Mouse (Mus musculus) hindbrain, embryonic 12.5 days (tissue): ENCODE measurements around the gene Ptn. TPM values are rescaled to one million over a fixed set of nuclear protein-coding genes. Genes with fewer than 3 reads are reported as not detected.

Experiments
- ATAC-seq: fragments of 200-750 bp; cut with Nextera tagmentation; 2 replicates; pipeline ENCODE4 v1.8.0; 2017; ENCODE audit warnings: moderate TSS enrichment; ENCODE audit not compliant: low FRiP score
- H3K27ac ChIP-seq: fragments of 300-500 bp; sonication (generic); 2 replicates; pipeline ENCODE4 v1.5.1; 2016; ENCODE audit warnings: mild to moderate bottlenecking
- H3K27me3 ChIP-seq: fragments of 300-500 bp; sonication (generic); 2 replicates; pipeline ENCODE4 v1.6.1; 2016; ENCODE audit warnings: mild to moderate bottlenecking
- H3K36me3 ChIP-seq: fragments of 300-500 bp; sonication (generic); 2 replicates; pipeline ENCODE4 v1.6.1; 2016; ENCODE audit warnings: mild to moderate bottlenecking
- H3K4me1 ChIP-seq: fragments of 300-500 bp; sonication (generic); 2 replicates; pipeline ENCODE4 v1.6.1; 2016
- H3K4me2 ChIP-seq: fragments of 300-500 bp; sonication (generic); replicated peaks from 2 replicates; pipeline ENCODE4 v1.6.1; 2016; ENCODE audit warnings: mild to moderate bottlenecking
- H3K4me3 ChIP-seq: fragments of 300-500 bp; sonication (generic); 2 replicates; pipeline ENCODE4 v1.5.1; 2016; ENCODE audit warnings: mild to moderate bottlenecking
- H3K9ac ChIP-seq: fragments of 300-500 bp; sonication (generic); 2 replicates; pipeline ENCODE4 v1.6.1; 2016; ENCODE audit warnings: mild to moderate bottlenecking, moderate library complexity
- H3K9me3 ChIP-seq: fragments of 300-500 bp; sonication (generic); replicated peaks from 2 replicates; pipeline ENCODE4 v1.6.1; 2016; ENCODE audit warnings: mild to moderate bottlenecking
- WGBS: fragments of 180-500 bp; shearing (Covaris S2); methylation state at CpG from one replicate; pipeline ENCODE4 v1.1.7; 2016; 5-methylcytosine and 5-hydroxymethylcytosine counted together
- polyA plus RNA-seq: library from polyadenylated mRNA; unstranded; fragments of >200 nt; fragmentation: Nextera tagmentation; extraction: Ambion mirVana; gene quantifications from 2 replicates; pipeline ENCODE4 v1.2.1, GENCODE M21; 2016

Ptn gene
- polyA plus RNA-seq, 1 experiment from 2014 or later, result 500 TPM

GRCm38 (mm10) chr6:36728079-36728478 is 81.9 kb downstream of the Ptn start:
- 0 out of 2 replicates have a peak, but pooled peaks cover 3% of the 10 kb centered on the region for H3K4me1 ChIP-seq
- no peak overlapping the region for H3K4me2 ChIP-seq
- peaks cover 21% of the 10 kb centered on the region for H3K9me3 ChIP-seq
- no peak for ATAC-seq
- WGBS, result 81% methylated on average over 7 of the region's 7 CpGs
- H3K4me3 ChIP-seq, result no peak overlapping the region
- no peaks in the 10 kb centered on the region for H3K27me3 ChIP-seq
- peaks cover 41% of the 10 kb centered on the region for H3K36me3 ChIP-seq
- H3K27ac ChIP-seq, result no peak overlapping the region
- no peak overlapping the region for H3K9ac ChIP-seq

GRCm38 (mm10) chr6:36725509-36726160 is 84.4 kb downstream of the Ptn start:
- Histone ChIP-seq H3K27me3 (no peaks in the 10 kb centered on the region), H3K27ac (no peak overlapping the region), H3K4me1 (0 out of 2 replicates have a peak, but pooled peaks cover 6% of the 10 kb centered on the region), H3K9me3 (0 out of 2 replicates have a peak, but pooled peaks cover 3% of the 10 kb centered on the region), H3K4me2 (no peak overlapping the region), H3K36me3 (peaks cover 17% of the 10 kb centered on the region), H3K4me3 (no peak overlapping the region), H3K9ac (no peak overlapping the region)
- no peak for ATAC-seq
- 79% methylated on average over 3 of the region's 3 CpGs for WGBS

- peak; percentile 69; the same call in 1 of the 2 replicates for ATAC-seq
- H3K4me2 ChIP-seq, result no peak overlapping the region
- 57% methylated on average over 5 of the region's 5 CpGs for WGBS
- no peak overlapping the region for H3K9ac ChIP-seq
- no peaks in the 10 kb centered on the region for H3K9me3 ChIP-seq
- no peaks in the 10 kb centered on the region for H3K27me3 ChIP-seq
- H3K4me3 ChIP-seq, result no peak overlapping the region
- H3K27ac ChIP-seq, result peak overlapping the region; percentile 40
- peaks cover 10% of the 10 kb centered on the region; the same call in 1 of the 2 replicates for H3K36me3 ChIP-seq
- 0 out of 2 replicates have a peak, but pooled peaks cover 6% of the 10 kb centered on the region for H3K4me1 ChIP-seq
Measured at GRCm38 (mm10) chr6:36722769-36723549, 87.1 kb downstream of the Ptn start.

- Histone ChIP-seq H3K4me3 (no peak overlapping the region), H3K36me3 (peaks cover 32% of the 10 kb centered on the region), H3K9ac (no peak overlapping the region), H3K9me3 (no peaks in the 10 kb centered on the region), H3K4me1 (no peaks in the 10 kb centered on the region), H3K27me3 (no peaks in the 10 kb centered on the region), H3K27ac (no peak overlapping the region), H3K4me2 (no peak overlapping the region)
- ATAC-seq, result no peak
- WGBS, result 84% methylated on average over 4 of the region's 4 CpGs
Measured at GRCm38 (mm10) chr6:36713329-36713728, 96.7 kb downstream of the Ptn start.

- H3K27ac ChIP-seq, result no peak overlapping the region
- H3K4me3 ChIP-seq, result no peak overlapping the region
- 47% methylated on average over 3 of the region's 3 CpGs for WGBS
- H3K9ac ChIP-seq, result no peak overlapping the region
- no peak overlapping the region for H3K4me2 ChIP-seq
- peaks cover 3% of the 10 kb centered on the region; the same call in 1 of the 2 replicates for H3K4me1 ChIP-seq
- H3K9me3 ChIP-seq, result no peaks in the 10 kb centered on the region
- H3K27me3 ChIP-seq, result no peaks in the 10 kb centered on the region
- no peaks in the 10 kb centered on the region for H3K36me3 ChIP-seq
- ATAC-seq, result no peak
Measured at GRCm38 (mm10) chr6:36695481-36695880, 114.5 kb downstream of the Ptn start.

GRCm38 (mm10) chr6:36691497-36691896 is 118.5 kb downstream of the Ptn start:
- Histone ChIP-seq H3K9me3 (no peaks in the 10 kb centered on the region), H3K36me3 (no peaks in the 10 kb centered on the region), H3K4me3 (no peak overlapping the region), H3K27me3 (no peaks in the 10 kb centered on the region), H3K9ac (no peak overlapping the region), H3K27ac (no peak overlapping the region), H3K4me1 (peaks cover 3% of the 10 kb centered on the region; the same call in 1 of the 2 replicates), H3K4me2 (no peak overlapping the region)
- WGBS, result 10% methylated on average over 1 of the region's 1 CpGs
- peak; percentile 71 for ATAC-seq

- WGBS, result 91% methylated on average over 4 of the region's 4 CpGs
- H3K27ac ChIP-seq, result no peak overlapping the region
- no peaks in the 10 kb centered on the region for H3K9me3 ChIP-seq
- H3K4me1 ChIP-seq, result peaks cover 3% of the 10 kb centered on the region; the same call in 1 of the 2 replicates
- H3K4me3 ChIP-seq, result no peak overlapping the region
- no peak overlapping the region for H3K4me2 ChIP-seq
- no peaks in the 10 kb centered on the region for H3K36me3 ChIP-seq
- H3K27me3 ChIP-seq, result no peaks in the 10 kb centered on the region
- H3K9ac ChIP-seq, result no peak overlapping the region
- ATAC-seq, result no peak
Measured at GRCm38 (mm10) chr6:36690941-36691340, 119.1 kb downstream of the Ptn start.

GRCm38 (mm10) chr6:36676710-36677691 is 133.0 kb downstream of the Ptn start:
- no peaks in the 10 kb centered on the region for H3K27me3 ChIP-seq
- 0 out of 2 replicates have a peak, but pooled peaks have one; percentile 23 for ATAC-seq
- no peak overlapping the region for H3K27ac ChIP-seq
- no peak overlapping the region for H3K4me2 ChIP-seq
- 62% methylated on average over 8 of the region's 8 CpGs for WGBS
- H3K9ac ChIP-seq, result no peak overlapping the region
- peaks cover 15% of the 10 kb centered on the region for H3K4me1 ChIP-seq
- H3K9me3 ChIP-seq, result no peaks in the 10 kb centered on the region
- H3K36me3 ChIP-seq, result no peaks in the 10 kb centered on the region
- no peak overlapping the region for H3K4me3 ChIP-seq

- Histone ChIP-seq H3K4me3 (no peak overlapping the region), H3K4me1 (peaks cover 15% of the 10 kb centered on the region), H3K27ac (peak overlapping the region; percentile 64; the same call in 1 of the 2 replicates), H3K9ac (no peak overlapping the region), H3K4me2 (no peak overlapping the region), H3K9me3 (no peaks in the 10 kb centered on the region), H3K36me3 (no peaks in the 10 kb centered on the region), H3K27me3 (no peaks in the 10 kb centered on the region)
- WGBS, result 60% methylated on average over 11 of the region's 11 CpGs
- peak; percentile 74 for ATAC-seq
Measured at GRCm38 (mm10) chr6:36672399-36673221, 137.4 kb downstream of the Ptn start.

- no peak overlapping the region for H3K4me3 ChIP-seq
- peaks cover 12% of the 10 kb centered on the region for H3K4me1 ChIP-seq
- no peak overlapping the region for H3K9ac ChIP-seq
- no peak for ATAC-seq
- no peaks in the 10 kb centered on the region for H3K9me3 ChIP-seq
- H3K27me3 ChIP-seq, result no peaks in the 10 kb centered on the region
- H3K4me2 ChIP-seq, result no peak overlapping the region
- WGBS, result 87% methylated on average over 3 of the region's 3 CpGs
- H3K36me3 ChIP-seq, result no peaks in the 10 kb centered on the region
- H3K27ac ChIP-seq, result no peak overlapping the region
Measured at GRCm38 (mm10) chr6:36671274-36671673, 138.7 kb downstream of the Ptn start.
